Mouse (Mus musculus) layer of hippocampus, adult 6 months (tissue): Measurements from ENCODE around the gene Timm9. TPM values are rescaled to one million over a fixed set of nuclear protein-coding genes. Genes with fewer than 3 reads are reported as not detected.

Experiments used
- long read RNA-seq, 2 experiments: library from polyadenylated mRNA; unstranded; transcript quantifications; one replicate each; pipeline ENCODE4 v2.0.0; 2019 to 2020
- polyA plus RNA-seq: library from polyadenylated mRNA; unstranded; fragments of <200 nt; fragmentation: Nextera tagmentation; gene quantifications from 2 replicates; pipeline ENCODE4 v1.2.3, GENCODE M21; 2021

Timm9 gene
- polyA plus RNA-seq: 50.2 and 62.0 TPM in 2 replicates
- long read RNA-seq, experiment 1, transcript Timm9-201 (4 exons, 794 nt): minor isoform, 8 of 39 reads
- long read RNA-seq, experiment 1, transcript Timm9-207 (5 exons, 718 nt): major isoform, 18 of 39 reads
- long read RNA-seq, experiment 1, partial matches to known transcripts: 0 of 39 reads
- long read RNA-seq, experiment 1, other reads (novel, unspliced or antisense): 7 of 39 reads
- long read RNA-seq, experiment 2, transcript Timm9-211 (1 exons, 1,098 nt): minor isoform, 7 of 39 reads
- long read RNA-seq, experiment 2, transcript Timm9-207 (5 exons, 718 nt): major isoform, 12 of 39 reads
- long read RNA-seq, experiment 2, transcript Timm9-208 (3 exons, 2,564 nt): minor isoform, 5 of 39 reads
- long read RNA-seq, experiment 2, transcript Timm9-209 (4 exons, 1,193 nt): minor isoform, 5 of 39 reads
- long read RNA-seq, experiment 2, partial matches to known transcripts: 2 of 39 reads
- long read RNA-seq, experiment 2, other reads (novel, unspliced or antisense): 3 of 39 reads

DNA sequence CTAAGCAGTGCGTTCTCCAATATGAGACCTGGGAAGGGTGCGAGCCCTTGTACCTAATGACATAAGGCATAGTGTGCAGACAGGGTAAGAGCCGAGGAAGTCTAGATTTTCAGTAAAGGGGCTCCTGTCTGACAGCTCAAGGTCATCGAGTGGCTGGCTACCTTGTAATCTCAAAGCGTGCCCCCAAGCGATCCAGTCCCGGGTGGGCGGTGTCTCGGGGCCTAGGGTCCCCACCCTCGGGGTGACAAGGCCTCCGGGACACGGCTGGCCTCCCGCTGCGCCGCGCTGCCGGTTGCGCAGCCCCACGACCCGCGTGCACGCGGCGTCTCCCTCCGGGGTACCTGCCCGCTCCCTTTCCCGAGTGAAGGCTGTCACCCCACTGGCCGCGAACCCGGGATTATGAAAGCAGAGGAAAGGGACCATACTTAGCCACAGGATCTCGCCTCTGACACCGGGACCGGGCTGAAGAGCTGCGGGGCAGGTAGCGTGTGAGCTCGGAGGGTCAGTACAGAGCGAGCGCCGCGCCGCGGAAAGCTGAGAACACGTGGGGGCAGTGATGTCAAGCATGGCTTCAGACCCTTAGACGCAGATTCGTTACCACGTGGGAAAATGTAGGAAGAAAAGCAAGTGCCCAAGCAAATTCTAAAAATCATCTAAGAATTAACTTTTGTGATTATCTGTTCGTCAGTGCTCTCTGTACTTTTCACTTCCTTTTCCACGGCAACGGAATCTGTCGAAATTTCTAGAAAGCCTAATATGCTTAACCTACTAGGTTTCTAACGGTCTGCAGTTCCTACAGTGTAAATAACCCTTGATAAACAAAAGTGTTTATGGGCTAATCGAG lies at the start of gene Timm9, which contains the start of gene 2700049A03Rik:
TSS of gene Timm9 (minus strand) at position 555 of the 844 bp plus-strand sequence.
TSS of gene 2700049A03Rik (plus strand) at position 719 of the 844 bp plus-strand sequence.

GRCm38 (mm10) chr12:71111331-71111730 lies 25.2 kb downstream of the Timm9 start, which contains the start of gene Tomm20l:
Tomm20l (plus strand) TSS chr12:71111428.

Other genes starting within 250 kb of the Timm9 start
- 82.9 and 119 TPM in 2 replicates for gene Actr10, start 198.8 kb downstream of the Timm9 start, polyA plus RNA-seq
- gene Psma3, start 162.1 kb downstream of the Timm9 start, polyA plus RNA-seq: 395 and 424 TPM in 2 replicates
- 37.8 and 39.4 TPM in 2 replicates for gene Arid4a, start 120.7 kb downstream of the Timm9 start, polyA plus RNA-seq
- gene Tomm20l, start 25.3 kb downstream of the Timm9 start, polyA plus RNA-seq: not detected in 2 replicates
- 1.7 and 1.8 TPM in 2 replicates for gene 2700049A03Rik, start 164 bp upstream of the Timm9 start, polyA plus RNA-seq
- gene Dact1, start 173.2 kb upstream of the Timm9 start, polyA plus RNA-seq: 0.49 and 0.77 TPM in 2 replicates